In genomic region chr2:65563898-65564297, GRCm38 (mm10) we compare ENCODE assay signal across 14 mouse cellular contexts. TPM values are rescaled to one million over a fixed set of nuclear protein-coding genes. Genes with fewer than 3 reads are reported as not detected.
A peak's percentile ranks its signal among the peaks of the same experiment; 100 is the strongest.
DNase-seq lines count a peak whose midpoint lies in the region; ATAC-seq lines count a peak whose summit lies in the region.
"Had no signal": no experiment of that assay in that cellular context is flagged by ENCODE, and none has a peak within 500 bp of the region (broad histone marks: within the 10 kb centered on the region; RNA-seq: fewer than 3 reads in every experiment).

No protein-coding gene starts in this region.

- H3K4me1 ChIP-seq in hindbrain, embryonic 10.5 days (replicated peaks), result peaks cover 5% of the 10 kb centered on the region
- H3K4me1 ChIP-seq in hindbrain, embryonic 11.5 days (replicated peaks; ENCODE audit: control insufficient read depth, insufficient read depth, low read length), result peaks cover 2% of the 10 kb centered on the region; the same call in 1 of the 2 replicates
- H3K4me1 ChIP-seq in hindbrain, embryonic 15.5 days (replicated peaks), result peaks cover 25% of the 10 kb centered on the region
- H3K4me1 ChIP-seq in neural tube, embryonic 14.5 days (ENCODE audit: control insufficient read depth, insufficient read depth, low read length), result peaks cover 13% of the 10 kb centered on the region
- H3K4me1 ChIP-seq in heart, embryonic 10.5 days, result peaks cover 8% of the 10 kb centered on the region
- H3K4me1 ChIP-seq: liver, embryonic 13.5 days; megakaryocyte, embryonic 14.5 days had no signal

- H3K9me3 ChIP-seq in hindbrain, embryonic 10.5 days, result no peaks in the 10 kb centered on the region
- H3K9me3 ChIP-seq in hindbrain, embryonic 11.5 days (ENCODE audit: control insufficient read depth, low read length), result no peaks in the 10 kb centered on the region
- no peaks in the 10 kb centered on the region for H3K9me3 ChIP-seq in hindbrain, embryonic 15.5 days
- H3K9me3 ChIP-seq in neural tube, embryonic 14.5 days (ENCODE audit: control insufficient read depth, low read length), result no peaks in the 10 kb centered on the region
- H3K9me3 ChIP-seq in heart, embryonic 10.5 days, result no peaks in the 10 kb centered on the region
- H3K9me3 ChIP-seq: liver, embryonic 13.5 days; megakaryocyte, embryonic 14.5 days had no signal

- H3K27ac ChIP-seq in hindbrain, embryonic 10.5 days, result peak overlapping the region; percentile 16; the same call in 1 of the 2 replicates
- H3K27ac ChIP-seq in hindbrain, embryonic 11.5 days (ENCODE audit: low read depth, low read length), result no peak overlapping the region
- H3K27ac ChIP-seq in hindbrain, embryonic 15.5 days (replicated peaks), result no peak overlapping the region
- no peak overlapping the region for H3K27ac ChIP-seq in neural tube, embryonic 14.5 days (ENCODE audit: low read depth, low read length)
- no peak overlapping the region for H3K27ac ChIP-seq in heart, embryonic 10.5 days
- H3K27ac ChIP-seq: kidney, postnatal 0 days; liver, embryonic 13.5 days had no signal

- no peaks in the 10 kb centered on the region for H3K36me3 ChIP-seq in hindbrain, embryonic 10.5 days
- no peaks in the 10 kb centered on the region for H3K36me3 ChIP-seq in hindbrain, embryonic 11.5 days (ENCODE audit: control insufficient read depth, insufficient read depth, low read length)
- no peaks in the 10 kb centered on the region for H3K36me3 ChIP-seq in hindbrain, embryonic 15.5 days
- no peaks in the 10 kb centered on the region for H3K36me3 ChIP-seq in neural tube, embryonic 14.5 days (ENCODE audit: control insufficient read depth, insufficient read depth, low read length)
- H3K36me3 ChIP-seq in heart, embryonic 10.5 days, result no peaks in the 10 kb centered on the region
- H3K36me3 ChIP-seq: liver, embryonic 13.5 days had no signal

- H3K27me3 ChIP-seq in hindbrain, embryonic 10.5 days (ENCODE audit: insufficient read depth, poor library complexity, severe bottlenecking), result no peaks in the 10 kb centered on the region
- H3K27me3 ChIP-seq in hindbrain, embryonic 11.5 days (ENCODE audit: control insufficient read depth, insufficient read depth, low read length), result no peaks in the 10 kb centered on the region
- H3K27me3 ChIP-seq in hindbrain, embryonic 15.5 days, result no peaks in the 10 kb centered on the region
- H3K27me3 ChIP-seq in neural tube, embryonic 14.5 days (ENCODE audit: control insufficient read depth, insufficient read depth, low read length), result no peaks in the 10 kb centered on the region
- no peaks in the 10 kb centered on the region for H3K27me3 ChIP-seq in heart, embryonic 10.5 days (ENCODE audit: insufficient read depth, poor library complexity, severe bottlenecking)
- H3K27me3 ChIP-seq: liver, embryonic 13.5 days; megakaryocyte, embryonic 14.5 days had no signal

- H3K4me2 ChIP-seq in hindbrain, embryonic 11.5 days (replicated peaks; ENCODE audit: low read depth, low read length), result no peak overlapping the region
- peak overlapping the region; percentile 70 for H3K4me2 ChIP-seq in hindbrain, embryonic 15.5 days
- H3K4me2 ChIP-seq in neural tube, embryonic 14.5 days (ENCODE audit: low read depth, low read length), result peak overlapping the region; percentile 56
- H3K4me2 ChIP-seq: liver, embryonic 13.5 days had no signal

- H3K4me3 ChIP-seq in hindbrain, embryonic 10.5 days, result no peak overlapping the region
- H3K4me3 ChIP-seq in hindbrain, embryonic 11.5 days (ENCODE audit: low read depth, low read length), result no peak overlapping the region
- H3K4me3 ChIP-seq in hindbrain, embryonic 15.5 days, result peak overlapping the region; percentile 9
- no peak overlapping the region for H3K4me3 ChIP-seq in neural tube, embryonic 14.5 days (ENCODE audit: low read depth, low read length)
- no peak overlapping the region for H3K4me3 ChIP-seq in heart, embryonic 10.5 days
- H3K4me3 ChIP-seq: liver, embryonic 13.5 days; megakaryocyte, embryonic 14.5 days had no signal

- WGBS in hindbrain, embryonic 10.5 days, result 57% methylated on average over 4 of the region's 4 CpGs
- 45% methylated on average over 4 of the region's 4 CpGs for WGBS in hindbrain, embryonic 11.5 days
- WGBS in hindbrain, embryonic 15.5 days, result 31% methylated on average over 4 of the region's 4 CpGs
- 56% methylated on average over 4 of the region's 4 CpGs for WGBS in neural tube, embryonic 14.5 days
- 20% methylated on average over 4 of the region's 4 CpGs for WGBS in heart, embryonic 10.5 days

- DNase-seq in hindbrain, embryonic 10.5 days (ENCODE audit: low spot score), result no peak
- DNase-seq in hindbrain, embryonic 11.5 days (ENCODE audit: low spot score), result no peak
- peak; percentile 19 for DNase-seq in embryo, embryonic 9.5 days (ENCODE audit: extremely low spot score)
- DNase-seq in heart, embryonic 10.5 days (ENCODE audit: low spot score), result no peak
- DNase-seq in frontal cortex, postnatal 14 days (ENCODE audit: low spot score in 2 of 2), result no peak
- DNase-seq in urinary bladder, postnatal 14 days (ENCODE audit: low spot score), result no peak
- DNase-seq: adrenal gland, postnatal 25 days; cerebellum, adult 2 months; gastrocnemius, postnatal 25 days; liver, embryonic 13.5 days had no signal

- no peak overlapping the region; the same call in 1 of the 2 replicates for H3K9ac ChIP-seq in hindbrain, embryonic 11.5 days (ENCODE audit: low read depth, low read length)
- no peak overlapping the region for H3K9ac ChIP-seq in hindbrain, embryonic 15.5 days
- no peak overlapping the region for H3K9ac ChIP-seq in neural tube, embryonic 14.5 days (replicated peaks; ENCODE audit: low read depth, low read length)
- H3K9ac ChIP-seq: liver, embryonic 13.5 days had no signal

- no peak for ATAC-seq in hindbrain, embryonic 11.5 days (ENCODE audit: low FRiP score)
- ATAC-seq in hindbrain, embryonic 15.5 days (ENCODE audit: low FRiP score, low read depth), result no peak
- ATAC-seq in neural tube, embryonic 14.5 days (ENCODE audit: low read depth), result no peak

RNA-seq across cellular contexts. Expression of gene Scn3a, which starts 3.5 kb away (rescaled TPM):
- polyA plus RNA-seq in hindbrain, embryonic 10.5 days (2016; fragmentation: Nextera tagmentation; extraction: Ambion mirVana), result 6.3 and 17.0 TPM in 2 replicates
- 33.2 and 34.4 TPM in 2 replicates for polyA plus RNA-seq in hindbrain, embryonic 11.5 days (2014; fragmentation: Nextera tagmentation; extraction: Ambion mirVana)
- 46.9 and 47.7 TPM in 2 replicates for polyA plus RNA-seq in hindbrain, embryonic 15.5 days (2015; fragmentation: Nextera tagmentation; extraction: Ambion mirVana)
- 70.3 and 74.0 TPM in 2 replicates for polyA plus RNA-seq in neural tube, embryonic 14.5 days (2014; fragmentation: Nextera tagmentation; extraction: Ambion mirVana)
- polyA plus RNA-seq in heart, embryonic 10.5 days (2016; fragmentation: Nextera tagmentation; extraction: Ambion mirVana), result 0.17 and 0.46 TPM in 2 replicates

RNA-seq across cellular contexts. Expression of gene Scn2a, which starts 56.7 kb away (rescaled TPM):
- 3.6 and 7.5 TPM in 2 replicates for polyA plus RNA-seq in hindbrain, embryonic 10.5 days (2016; fragmentation: Nextera tagmentation; extraction: Ambion mirVana)
- 9.8 and 16.6 TPM in 2 replicates for polyA plus RNA-seq in hindbrain, embryonic 11.5 days (2014; fragmentation: Nextera tagmentation; extraction: Ambion mirVana)
- 44.2 and 45.7 TPM in 2 replicates for polyA plus RNA-seq in hindbrain, embryonic 15.5 days (2015; fragmentation: Nextera tagmentation; extraction: Ambion mirVana)
- polyA plus RNA-seq in neural tube, embryonic 14.5 days (2014; fragmentation: Nextera tagmentation; extraction: Ambion mirVana), result 67.8 and 76.8 TPM in 2 replicates
- 1.2 and 1.7 TPM in 2 replicates for polyA plus RNA-seq in heart, embryonic 10.5 days (2016; fragmentation: Nextera tagmentation; extraction: Ambion mirVana)
